Mouse (Mus musculus) forebrain, embryonic 14.5 days (tissue): ENCODE data around the gene Mmp19. TPM values are rescaled to one million over a fixed set of nuclear protein-coding genes. Genes with fewer than 3 reads are reported as not detected.
A peak's percentile ranks its signal among the peaks of the same experiment; 100 is the strongest.
"Not testable (repeated sequence)": the region's sequence is repeated elsewhere in the genome, so short reads cannot be mapped to it uniquely, and the experiment has no call there.

Experiments
- ATAC-seq: fragments of 200-750 bp; cut with Nextera tagmentation; 2 replicates; pipeline ENCODE4 v1.8.0; 2017; ENCODE audit warnings: mild to moderate bottlenecking, moderate library complexity
- DNase-seq: peaks from one replicate; pipeline ENCODE4 v3.0.0-alpha.2; 2015; ENCODE audit warnings: low spot score
- H3K27ac ChIP-seq: fragments of 300-500 bp; sonication (generic); 2 replicates; pipeline ENCODE4 v1.5.1; 2014; ENCODE audit warnings: low read depth, mild to moderate bottlenecking, control low read depth, low read length, moderate library complexity
- H3K27me3 ChIP-seq: fragments of 300-500 bp; sonication (generic); replicated peaks from 2 replicates; pipeline ENCODE4 v1.6.1; 2014; ENCODE audit warnings: low read length, control low read depth, mixed read lengths; ENCODE audit not compliant: control insufficient read depth, insufficient read depth
- H3K36me3 ChIP-seq: fragments of 300-500 bp; sonication (generic); 2 replicates; pipeline ENCODE4 v1.6.1; 2014; ENCODE audit warnings: low read length, control low read depth; ENCODE audit not compliant: control insufficient read depth, insufficient read depth
- H3K4me1 ChIP-seq: fragments of 300-500 bp; sonication (generic); 2 replicates; pipeline ENCODE4 v1.6.1; 2014; ENCODE audit warnings: antibody characterized with exemption, low read length, control low read depth; ENCODE audit not compliant: control insufficient read depth, insufficient read depth
- H3K4me2 ChIP-seq: fragments of 300-500 bp; sonication (generic); 2 replicates; pipeline ENCODE4 v1.6.1; 2014; ENCODE audit warnings: mild to moderate bottlenecking, control low read depth, low read length
- H3K4me3 ChIP-seq: fragments of 300-500 bp; sonication (generic); 2 replicates; pipeline ENCODE4 v1.5.1; 2014; ENCODE audit warnings: low read depth, low read length, control low read depth
- H3K9ac ChIP-seq: fragments of 300-500 bp; sonication (generic); 2 replicates; pipeline ENCODE4 v1.6.1; 2014; ENCODE audit warnings: mild to moderate bottlenecking, low read length, control low read depth, moderate library complexity
- H3K9me3 ChIP-seq: fragments of 300-500 bp; sonication (generic); replicated peaks from 2 replicates; pipeline ENCODE4 v1.6.1; 2016; ENCODE audit warnings: low read length, control low read depth, mixed read lengths; ENCODE audit not compliant: control insufficient read depth
- WGBS: fragments of 180-500 bp; shearing (Covaris S2); extraction: QIAGEN DNeasy Blood & Tissue Kit; methylation state at CpG from one replicate; pipeline ENCODE4 v1.1.7; 2014; 5-methylcytosine and 5-hydroxymethylcytosine counted together
- polyA plus RNA-seq: library from polyadenylated mRNA; unstranded; fragments of >200 nt; fragmentation: Nextera tagmentation; extraction: Ambion mirVana; gene quantifications from 2 replicates; pipeline ENCODE4 v1.2.1, GENCODE M21; 2014

Gene Mmp19
- polyA plus RNA-seq, 1 experiment from 2014 or later = 0.37 TPM

- H3K4me2 ChIP-seq = peak overlapping the region; percentile 82
- WGBS = 1% methylated on average over 60 of the region's 70 CpGs
- peaks cover 46% of the 10 kb centered on the region for H3K4me1 ChIP-seq
- H3K27ac ChIP-seq = peak overlapping the region; percentile 97
- DNase-seq (peak; percentile 99), ATAC-seq (peak; percentile 93)
- peaks cover 20% of the 10 kb centered on the region for H3K36me3 ChIP-seq
- peak overlapping the region; percentile 81 for H3K4me3 ChIP-seq
- no peaks in the 10 kb centered on the region for H3K9me3 ChIP-seq
- H3K27me3 ChIP-seq = no peaks in the 10 kb centered on the region
- H3K9ac ChIP-seq = peak overlapping the region; percentile 80
These were observed 14.6 kb downstream of the Mmp19 start for GRCm38 (mm10) chr10:128805092-128806000.

GRCm38 (mm10) chr10:128806086-128806485, 15.4 kb downstream of the Mmp19 start:
- Histone ChIP-seq H3K9ac (peak overlapping the region; percentile 80), H3K4me3 (peak overlapping the region; percentile 81), H3K36me3 (peaks cover 18% of the 10 kb centered on the region), H3K27ac (peak overlapping the region; percentile 97), H3K4me1 (peaks cover 46% of the 10 kb centered on the region), H3K4me2 (peak overlapping the region; percentile 82), H3K27me3 (no peaks in the 10 kb centered on the region), H3K9me3 (no peaks in the 10 kb centered on the region)
- WGBS = 63% methylated on average over 6 of the region's 6 CpGs
- ATAC-seq (no peak), DNase-seq (no peak)

- peak overlapping the region; percentile 80 for H3K9ac ChIP-seq
- H3K9me3 ChIP-seq = no peaks in the 10 kb centered on the region
- peak overlapping the region; percentile 81 for H3K4me3 ChIP-seq
- H3K27me3 ChIP-seq = no peaks in the 10 kb centered on the region
- H3K4me2 ChIP-seq = peak overlapping the region; percentile 82
- 93% methylated on average over 8 of the region's 8 CpGs for WGBS
- DNase-seq (no peak), ATAC-seq (no peak)
- no peak overlapping the region for H3K27ac ChIP-seq
- H3K36me3 ChIP-seq = peaks cover 18% of the 10 kb centered on the region; the same call in 1 of the 2 replicates
- peaks cover 46% of the 10 kb centered on the region for H3K4me1 ChIP-seq
These were observed 16.3 kb downstream of the Mmp19 start for GRCm38 (mm10) chr10:128807018-128807417.

GRCm38 (mm10) chr10:128817033-128817432, 26.3 kb downstream of the Mmp19 start, which contains the start of gene Sarnp:
Sarnp (plus strand) TSS chr10:128817333.
- no peak within 1 kb of the TSS for H3K27ac ChIP-seq
- no peaks in the 10 kb centered on the region for H3K27me3 ChIP-seq
- DNase-seq = no peak
- H3K36me3 ChIP-seq = peaks cover 60% of the 10 kb centered on the region
- ATAC-seq = no peak
- no peak within 1 kb of the TSS for H3K4me2 ChIP-seq
- H3K9me3 ChIP-seq = no peaks in the 10 kb centered on the region
- H3K4me3 ChIP-seq = no peak within 1 kb of the TSS
- H3K9ac ChIP-seq = no peak within 1 kb of the TSS
- WGBS = 93% methylated on average over 13 of the region's 13 CpGs
- no peaks in the 10 kb centered on the region; the same call in 1 of the 2 replicates for H3K4me1 ChIP-seq

GRCm38 (mm10) chr10:128820217-128820616, 29.5 kb downstream of the Mmp19 start:
- WGBS = 90% methylated on average over 4 of the region's 4 CpGs
- DNase-seq (no peak), ATAC-seq (no peak)
- Histone ChIP-seq H3K4me2 (no peak overlapping the region), H3K36me3 (peaks cover 51% of the 10 kb centered on the region), H3K27ac (no peak overlapping the region), H3K4me1 (peaks cover 12% of the 10 kb centered on the region), H3K9me3 (no peaks in the 10 kb centered on the region), H3K9ac (no peak overlapping the region), H3K27me3 (no peaks in the 10 kb centered on the region), H3K4me3 (no peak overlapping the region)

- DNase-seq = peak; percentile 100
- no peaks in the 10 kb centered on the region for H3K9me3 ChIP-seq
- under 1% methylated on average over 46 of the region's 46 CpGs for WGBS
- H3K4me2 ChIP-seq = peak within 1 kb of the TSS; percentile 85
- H3K27me3 ChIP-seq = no peaks in the 10 kb centered on the region
- H3K27ac ChIP-seq = peak within 1 kb of the TSS; percentile 33; the same call in 1 of the 2 replicates
- ATAC-seq = peak; percentile 100
- peaks cover 38% of the 10 kb centered on the region for H3K36me3 ChIP-seq
- H3K9ac ChIP-seq = peak within 1 kb of the TSS; percentile 81
- H3K4me1 ChIP-seq = peaks cover 12% of the 10 kb centered on the region
- H3K4me3 ChIP-seq = peak within 1 kb of the TSS; percentile 87
These were observed 30.8 kb downstream of the Mmp19 start, which contains the start of gene Ormdl2 for GRCm38 (mm10) chr10:128821358-128822056. Ormdl2 (minus strand) TSS chr10:128821645.

GRCm38 (mm10) chr10:128822135-128822534, 31.4 kb downstream of the Mmp19 start:
- Histone ChIP-seq H3K9ac (peak overlapping the region; percentile 81), H3K4me2 (peak overlapping the region; percentile 85), H3K9me3 (no peaks in the 10 kb centered on the region), H3K36me3 (peaks cover 32% of the 10 kb centered on the region), H3K27ac (peak overlapping the region; percentile 33; the same call in 1 of the 2 replicates), H3K4me3 (peak overlapping the region; percentile 87), H3K4me1 (peaks cover 12% of the 10 kb centered on the region), H3K27me3 (no peaks in the 10 kb centered on the region)
- WGBS = 4% methylated on average over 13 of the region's 13 CpGs
- ATAC-seq (no peak), DNase-seq (no peak)

- peaks cover 12% of the 10 kb centered on the region for H3K4me1 ChIP-seq
- not testable (repeated sequence) for DNase-seq, H3K9me3 ChIP-seq, ATAC-seq, H3K27me3 ChIP-seq, H3K27ac ChIP-seq, H3K9ac ChIP-seq
- peaks cover 23% of the 10 kb centered on the region for H3K36me3 ChIP-seq
- WGBS = 79% methylated on average over 4 of the region's 4 CpGs
- H3K4me2 ChIP-seq = peak overlapping the region; percentile 85
- H3K4me3 ChIP-seq = peak overlapping the region; percentile 87; the same call in 1 of the 2 replicates
These were observed 32.4 kb downstream of the Mmp19 start for GRCm38 (mm10) chr10:128823087-128823486.
